ENCODE assay signal across 11 mouse cellular contexts in genomic region chr19:44300520-44300919, GRCm38 (mm10). TPM values are rescaled to one million over a fixed set of nuclear protein-coding genes. Genes with fewer than 3 reads are reported as not detected.
DNase-seq lines count a peak whose midpoint lies in the region; ATAC-seq and TF ChIP-seq lines count a peak whose summit lies in the region.
"Had no signal": no experiment of that assay in that cellular context is flagged by ENCODE, and none has a peak within 500 bp of the region (broad histone marks: within the 10 kb centered on the region; RNA-seq: fewer than 3 reads in every experiment).

No protein-coding gene starts in this region.

- 89% methylated on average over 7 of the region's 7 CpGs for WGBS in midbrain, embryonic 10.5 days
- WGBS in midbrain, embryonic 11.5 days, result 90% methylated on average over 7 of the region's 7 CpGs
- 67% methylated on average over 7 of the region's 7 CpGs for WGBS in forebrain, postnatal 0 days
- 64% methylated on average over 7 of the region's 7 CpGs for WGBS in liver, embryonic 14.5 days (ENCODE audit: insufficient replicate concordance)
- 79% methylated on average over 7 of the region's 7 CpGs for WGBS in stomach, embryonic 16.5 days

- no peaks in the 10 kb centered on the region for H3K9me3 ChIP-seq in midbrain, embryonic 10.5 days (replicated peaks)
- no peaks in the 10 kb centered on the region for H3K9me3 ChIP-seq in midbrain, embryonic 11.5 days (ENCODE audit: control insufficient read depth, low read length)
- H3K9me3 ChIP-seq in forebrain, postnatal 0 days (ENCODE audit: low read length), result no peaks in the 10 kb centered on the region
- H3K9me3 ChIP-seq in liver, embryonic 14.5 days (ENCODE audit: control insufficient read depth, low read length), result no peaks in the 10 kb centered on the region
- H3K9me3 ChIP-seq in stomach, embryonic 16.5 days (replicated peaks; ENCODE audit: control insufficient read depth, low read length), result no peaks in the 10 kb centered on the region

- no peak overlapping the region for H3K9ac ChIP-seq in midbrain, embryonic 11.5 days (ENCODE audit: low read length)
- H3K9ac ChIP-seq in forebrain, postnatal 0 days, result 0 out of 2 replicates have a peak overlapping the region, but pooled peaks have one; percentile 23
- H3K9ac ChIP-seq in liver, embryonic 14.5 days (replicated peaks), result no peak overlapping the region; the same call in 1 of the 2 replicates
- peak overlapping the region; percentile 15 for H3K9ac ChIP-seq in stomach, embryonic 16.5 days (ENCODE audit: low read length)

- no peaks in the 10 kb centered on the region for H3K27me3 ChIP-seq in midbrain, embryonic 10.5 days (ENCODE audit: low read depth, poor library complexity, severe bottlenecking)
- no peaks in the 10 kb centered on the region for H3K27me3 ChIP-seq in midbrain, embryonic 11.5 days (ENCODE audit: control insufficient read depth, insufficient read depth, low read length)
- H3K27me3 ChIP-seq in forebrain, postnatal 0 days (ENCODE audit: insufficient read depth, low read length), result no peaks in the 10 kb centered on the region
- H3K27me3 ChIP-seq in liver, embryonic 14.5 days (ENCODE audit: control insufficient read depth, insufficient read depth, low read length), result no peaks in the 10 kb centered on the region
- no peaks in the 10 kb centered on the region for H3K27me3 ChIP-seq in stomach, embryonic 16.5 days (ENCODE audit: control insufficient read depth, insufficient read depth, low read length)

- H3K27ac ChIP-seq in midbrain, embryonic 10.5 days (replicated peaks), result no peak overlapping the region
- H3K27ac ChIP-seq in midbrain, embryonic 11.5 days (ENCODE audit: low read depth, low read length), result no peak overlapping the region
- no peak overlapping the region for H3K27ac ChIP-seq in forebrain, postnatal 0 days (ENCODE audit: low read depth, low read length)
- H3K27ac ChIP-seq in liver, embryonic 14.5 days, result peak overlapping the region; percentile 53; the same call in 1 of the 2 replicates
- H3K27ac ChIP-seq in stomach, embryonic 16.5 days (ENCODE audit: low read length), result no peak overlapping the region; the same call in 1 of the 2 replicates

- H3K36me3 ChIP-seq in midbrain, embryonic 10.5 days, result peaks cover 99% of the 10 kb centered on the region
- H3K36me3 ChIP-seq in midbrain, embryonic 11.5 days (ENCODE audit: control insufficient read depth, insufficient read depth, low read length), result peaks cover 83% of the 10 kb centered on the region
- H3K36me3 ChIP-seq in forebrain, postnatal 0 days (ENCODE audit: insufficient read depth), result peaks cover 75% of the 10 kb centered on the region
- peaks cover 85% of the 10 kb centered on the region for H3K36me3 ChIP-seq in liver, embryonic 14.5 days (replicated peaks; ENCODE audit: control insufficient read depth, insufficient read depth, low read depth)
- H3K36me3 ChIP-seq in stomach, embryonic 16.5 days (ENCODE audit: control insufficient read depth, insufficient read depth, low read length), result peaks cover 54% of the 10 kb centered on the region

- TF ChIP-seq EP300 in liver, embryonic 14.5 days (IDR thresholded peaks at IDR 0.05; ENCODE audit: low read depth), result no peak

- peaks cover 62% of the 10 kb centered on the region for H3K4me1 ChIP-seq in midbrain, embryonic 10.5 days
- H3K4me1 ChIP-seq in midbrain, embryonic 11.5 days (ENCODE audit: control insufficient read depth, insufficient read depth, low read length), result peaks cover 40% of the 10 kb centered on the region
- peaks cover 31% of the 10 kb centered on the region; the same call in 1 of the 2 replicates for H3K4me1 ChIP-seq in forebrain, postnatal 0 days (ENCODE audit: insufficient read depth)
- peaks cover 44 to 56% of the 10 kb centered on the region in 2 experiments for H3K4me1 ChIP-seq in liver, embryonic 14.5 days (replicated peaks; ENCODE audit: control insufficient read depth in 2 of 2, insufficient read depth in 2 of 2, low read length in 1 of 2)
- peaks cover 76% of the 10 kb centered on the region for H3K4me1 ChIP-seq in stomach, embryonic 16.5 days (ENCODE audit: control insufficient read depth, insufficient read depth, low read length)

- ATAC-seq in midbrain, embryonic 11.5 days (ENCODE audit: low FRiP score), result no peak
- no peak for ATAC-seq in forebrain, postnatal 0 days
- ATAC-seq in liver, embryonic 14.5 days (ENCODE audit: insufficient read depth), result no peak
- no peak for ATAC-seq in stomach, embryonic 16.5 days (ENCODE audit: insufficient read depth, low FRiP score)

- H3K4me3 ChIP-seq in midbrain, embryonic 10.5 days, result peak overlapping the region; percentile 23; the same call in 1 of the 2 replicates
- no peak overlapping the region for H3K4me3 ChIP-seq in midbrain, embryonic 11.5 days (ENCODE audit: low read depth, low read length)
- H3K4me3 ChIP-seq in forebrain, postnatal 0 days (ENCODE audit: low read depth, low read length), result no peak overlapping the region
- H3K4me3 ChIP-seq in liver, embryonic 14.5 days (ENCODE audit: insufficient read depth in 1 of 2, low read depth in 2 of 2, low read length in 2 of 2), result no peak overlapping the region
- 0 out of 2 replicates have a peak overlapping the region, but pooled peaks have one; percentile 9 for H3K4me3 ChIP-seq in stomach, embryonic 16.5 days (replicated peaks; ENCODE audit: low read length)

- TF ChIP-seq CTCF in forebrain, postnatal 0 days (IDR thresholded peaks at IDR 0.05; ENCODE audit: low read depth), result no peak
- TF ChIP-seq CTCF in liver, embryonic 14.5 days (IDR thresholded peaks at IDR 0.05; ENCODE audit: low read depth), result no peak

- no peak overlapping the region for H3K4me2 ChIP-seq in midbrain, embryonic 11.5 days
- peak overlapping the region; percentile 98 for H3K4me2 ChIP-seq in forebrain, postnatal 0 days (ENCODE audit: low read depth)
- peak overlapping the region; percentile 89 for H3K4me2 ChIP-seq in liver, embryonic 14.5 days (ENCODE audit: low read depth)
- peak overlapping the region; percentile 97; the same call in 1 of the 2 replicates for H3K4me2 ChIP-seq in stomach, embryonic 16.5 days (ENCODE audit: low read depth, low read length)

- DNase-seq in midbrain, embryonic 10.5 days (ENCODE audit: low spot score), result no peak
- no peak for DNase-seq in midbrain, embryonic 11.5 days (ENCODE audit: low spot score, missing footprints)
- no peak for DNase-seq in forebrain, postnatal 0 days
- DNase-seq in liver, embryonic 14.5 days (ENCODE audit: low read depth in 3 of 3, low spot score in 3 of 3), result no peak
- DNase-seq in layer of hippocampus, postnatal 36 days, result no peak
- no peak for DNase-seq in retina, postnatal 1 day
- DNase-seq in spleen, postnatal 36 days (ENCODE audit: low spot score in 2 of 2), result no peak
- DNase-seq: gastrocnemius, postnatal 25 days; kidney, adult 18-20 months; thymus, postnatal 14 days had no signal

RNA-seq across cellular contexts. Expression of gene Scd2, which starts 7.0 kb away (rescaled TPM):
- 326 and 382 TPM in 2 replicates for polyA plus RNA-seq in midbrain, embryonic 10.5 days (2016; fragmentation: Nextera tagmentation; extraction: Ambion mirVana)
- 353 and 358 TPM in 2 replicates for polyA plus RNA-seq in midbrain, embryonic 11.5 days (2014; fragmentation: Nextera tagmentation; extraction: Ambion mirVana)
- total RNA-seq in forebrain, postnatal 0 days (2014; rRNA removed), result 540 and 696 TPM in 2 replicates
- polyA plus RNA-seq in forebrain, postnatal 0 days (2015; fragmentation: Nextera tagmentation; extraction: Ambion mirVana), result 162 and 210 TPM in 2 replicates
- 84.0 and 116 TPM in 2 replicates for polyA plus RNA-seq in liver, embryonic 14.5 days (2012; rRNA removed)
- polyA plus RNA-seq in liver, embryonic 14.5 days (2014; fragmentation: Nextera tagmentation; extraction: Ambion mirVana), result 80.4 and 95.4 TPM in 2 replicates
- 329 and 336 TPM in 2 replicates for polyA plus RNA-seq in stomach, embryonic 16.5 days (2015; fragmentation: Nextera tagmentation; extraction: Ambion mirVana)
- total RNA-seq in layer of hippocampus, postnatal 36 days (2021), result 100 to 1,000 TPM; 621 to 658 TPM

RNA-seq across cellular contexts. Expression of gene Scd4, which starts 32.4 kb away (rescaled TPM):
- polyA plus RNA-seq in midbrain, embryonic 10.5 days (2016; fragmentation: Nextera tagmentation; extraction: Ambion mirVana), result 0.06 TPM in 1 of 2 replicates, not detected in the other
- 0.06 TPM in 1 of 2 replicates, not detected in the other for polyA plus RNA-seq in midbrain, embryonic 11.5 days (2014; fragmentation: Nextera tagmentation; extraction: Ambion mirVana)
- 0.23 and 0.43 TPM in 2 replicates for total RNA-seq in forebrain, postnatal 0 days (2014; rRNA removed)
- polyA plus RNA-seq in forebrain, postnatal 0 days (2015; fragmentation: Nextera tagmentation; extraction: Ambion mirVana), result 0.11 and 0.25 TPM in 2 replicates
- polyA plus RNA-seq in liver, embryonic 14.5 days (2012; rRNA removed), result 0.04 and 0.08 TPM in 2 replicates
- polyA plus RNA-seq in liver, embryonic 14.5 days (2014; fragmentation: Nextera tagmentation; extraction: Ambion mirVana), result 0.09 TPM in 1 of 2 replicates, not detected in the other
- 0.14 and 0.39 TPM in 2 replicates for polyA plus RNA-seq in stomach, embryonic 16.5 days (2015; fragmentation: Nextera tagmentation; extraction: Ambion mirVana)
- 1 to 10 TPM; 1.7 to 2.7 TPM for total RNA-seq in layer of hippocampus, postnatal 36 days (2021)

Comparison
In these comparisons a context has a peak if more than half of its experiments do, and no peak if none do; other contexts are left out.
1. H3K4me3 ChIP-seq: peak in midbrain, embryonic 10.5 days (single experiment) and stomach, embryonic 16.5 days (single experiment); none in midbrain, embryonic 11.5 days (single experiment), forebrain, postnatal 0 days (single experiment) and liver, embryonic 14.5 days (0 of 2).
2. H3K9ac ChIP-seq: peak in forebrain, postnatal 0 days (single experiment) and stomach, embryonic 16.5 days (single experiment); none in midbrain, embryonic 11.5 days (single experiment) and liver, embryonic 14.5 days (single experiment).